Mouse (Mus musculus): ENCODE results near the gene Nit1. TPM values are rescaled to one million over a fixed set of nuclear protein-coding genes. Genes with fewer than 3 reads are reported as not detected.
A peak's percentile ranks its signal among the peaks of the same experiment; 100 is the strongest.

The Nit1 gene
- polyA plus RNA-seq, 1 experiment from 2014 or later: 43.3 TPM

DNA sequence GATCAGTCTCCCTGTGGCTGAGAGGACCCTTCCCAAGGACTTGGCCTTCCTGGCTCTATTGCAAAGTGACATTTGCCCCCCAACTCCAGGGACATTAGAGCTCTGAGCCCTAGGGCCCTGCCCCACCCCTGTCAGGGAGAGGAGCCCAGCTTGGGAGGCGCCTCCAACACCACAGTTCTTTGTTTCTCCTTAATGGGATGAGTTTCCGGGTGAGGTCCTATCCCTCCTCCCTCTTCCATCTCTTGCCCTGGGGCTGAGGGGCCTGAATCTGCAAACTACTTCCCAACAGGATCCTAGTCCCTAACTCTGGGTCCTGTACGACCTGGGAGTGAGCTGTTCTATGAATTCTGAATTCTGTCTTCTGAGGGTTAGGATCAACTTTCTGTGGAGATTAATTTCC lies 27.4 kb upstream of the Nit1 start:
- no peaks in the 10 kb centered on the region for H3K36me3 ChIP-seq
- H3K4me2 ChIP-seq (replicated peaks): peak overlapping the region; percentile 17; the same call in 1 of the 2 replicates
- ATAC-seq: no peak
- H3K27ac ChIP-seq: no peak overlapping the region
- no peak overlapping the region for H3K9ac ChIP-seq
- no peaks in the 10 kb centered on the region for H3K9me3 ChIP-seq
- no peak overlapping the region for H3K4me3 ChIP-seq (replicated peaks)
- no peaks in the 10 kb centered on the region; the same call in 1 of the 2 replicates for H3K27me3 ChIP-seq (replicated peaks)
- H3K4me1 ChIP-seq (replicated peaks): peaks cover 22% of the 10 kb centered on the region
- WGBS: 60% methylated on average over 3 of the region's 3 CpGs

DNA sequence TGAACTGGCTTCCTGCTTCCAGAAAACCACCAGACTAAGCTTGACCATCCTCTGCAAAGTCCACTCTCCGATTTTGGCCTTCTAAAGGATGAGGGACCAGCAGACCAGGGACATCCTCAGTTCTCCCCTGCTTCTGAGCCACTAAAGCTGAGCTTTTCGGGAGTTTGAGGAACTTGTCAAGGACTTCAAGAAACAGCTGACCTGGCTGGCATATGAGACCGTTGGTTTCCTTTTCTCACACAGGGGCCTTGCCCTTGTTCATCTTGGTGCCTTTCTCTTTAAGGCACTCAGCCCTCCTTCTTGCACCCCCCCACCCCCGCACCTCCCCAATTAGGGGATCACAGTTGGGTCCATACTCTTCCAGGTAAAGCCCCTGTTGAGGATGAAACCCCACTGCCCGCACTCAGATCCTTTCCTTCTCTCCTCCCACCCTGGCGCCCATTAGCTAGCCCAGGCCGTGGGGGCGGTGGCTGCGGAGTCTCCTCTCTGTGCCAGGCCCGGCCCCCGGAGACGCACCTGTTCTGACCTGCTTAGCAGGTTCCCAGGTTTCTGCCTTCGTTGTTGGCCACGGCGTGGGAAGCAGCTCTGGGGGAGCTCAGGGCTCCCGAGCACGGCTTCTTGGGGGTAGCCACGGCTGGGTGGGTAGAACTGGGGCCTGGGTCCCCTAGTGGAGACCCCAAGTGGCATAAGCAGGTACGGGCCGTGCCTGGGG lies 24.6 kb upstream of the Nit1 start, which contains the start of gene Nectin4:
Gene Nectin4 (plus strand): TSS at position 255 of the 712 bp plus-strand sequence.
- no peaks in the 10 kb centered on the region for H3K36me3 ChIP-seq
- peak within 1 kb of the TSS; percentile 22 for H3K4me3 ChIP-seq (replicated peaks)
- ATAC-seq: peak; percentile 84
- H3K9me3 ChIP-seq: no peaks in the 10 kb centered on the region
- H3K9ac ChIP-seq: no peak within 1 kb of the TSS; the same call in 1 of the 2 replicates
- H3K27me3 ChIP-seq (replicated peaks): no peaks in the 10 kb centered on the region; the same call in 1 of the 2 replicates
- H3K4me1 ChIP-seq (replicated peaks): 0 out of 2 replicates have a peak, but pooled peaks cover 12% of the 10 kb centered on the region
- peak within 1 kb of the TSS; percentile 52 for H3K4me2 ChIP-seq (replicated peaks)
- 35% methylated on average over 20 of the region's 20 CpGs for WGBS
- H3K27ac ChIP-seq: no peak within 1 kb of the TSS

DNA sequence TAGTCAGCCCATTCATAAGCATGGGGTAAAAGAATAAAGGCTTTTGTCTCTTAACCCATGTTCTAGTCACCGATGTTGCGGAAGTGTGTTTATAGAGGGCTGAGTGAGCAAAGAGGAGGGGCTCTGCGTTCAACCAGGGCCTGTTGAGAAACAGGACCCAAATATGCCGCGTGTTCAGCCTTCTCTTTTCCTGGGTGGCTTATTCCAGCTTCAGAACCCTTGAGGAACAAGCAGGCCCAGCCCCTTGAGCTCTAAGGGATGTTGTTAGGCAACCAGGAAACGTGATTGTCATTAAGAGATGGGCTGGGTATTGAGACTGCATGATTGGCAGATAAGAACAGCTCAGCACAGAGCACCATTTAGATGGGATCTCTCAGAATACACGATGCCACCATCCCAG lies 20.5 kb upstream of the Nit1 start:
- Histone ChIP-seq H3K36me3 (no peaks in the 10 kb centered on the region), H3K27ac (no peak overlapping the region), H3K9ac (no peak overlapping the region), H3K9me3 (no peaks in the 10 kb centered on the region), H3K4me3 (replicated peaks) (no peak overlapping the region), H3K27me3 (replicated peaks) (no peaks in the 10 kb centered on the region; the same call in 1 of the 2 replicates), H3K4me2 (replicated peaks) (no peak overlapping the region), H3K4me1 (replicated peaks) (peaks cover 9% of the 10 kb centered on the region)
- no peak for ATAC-seq
- 58% methylated on average over 7 of the region's 7 CpGs for WGBS

DNA sequence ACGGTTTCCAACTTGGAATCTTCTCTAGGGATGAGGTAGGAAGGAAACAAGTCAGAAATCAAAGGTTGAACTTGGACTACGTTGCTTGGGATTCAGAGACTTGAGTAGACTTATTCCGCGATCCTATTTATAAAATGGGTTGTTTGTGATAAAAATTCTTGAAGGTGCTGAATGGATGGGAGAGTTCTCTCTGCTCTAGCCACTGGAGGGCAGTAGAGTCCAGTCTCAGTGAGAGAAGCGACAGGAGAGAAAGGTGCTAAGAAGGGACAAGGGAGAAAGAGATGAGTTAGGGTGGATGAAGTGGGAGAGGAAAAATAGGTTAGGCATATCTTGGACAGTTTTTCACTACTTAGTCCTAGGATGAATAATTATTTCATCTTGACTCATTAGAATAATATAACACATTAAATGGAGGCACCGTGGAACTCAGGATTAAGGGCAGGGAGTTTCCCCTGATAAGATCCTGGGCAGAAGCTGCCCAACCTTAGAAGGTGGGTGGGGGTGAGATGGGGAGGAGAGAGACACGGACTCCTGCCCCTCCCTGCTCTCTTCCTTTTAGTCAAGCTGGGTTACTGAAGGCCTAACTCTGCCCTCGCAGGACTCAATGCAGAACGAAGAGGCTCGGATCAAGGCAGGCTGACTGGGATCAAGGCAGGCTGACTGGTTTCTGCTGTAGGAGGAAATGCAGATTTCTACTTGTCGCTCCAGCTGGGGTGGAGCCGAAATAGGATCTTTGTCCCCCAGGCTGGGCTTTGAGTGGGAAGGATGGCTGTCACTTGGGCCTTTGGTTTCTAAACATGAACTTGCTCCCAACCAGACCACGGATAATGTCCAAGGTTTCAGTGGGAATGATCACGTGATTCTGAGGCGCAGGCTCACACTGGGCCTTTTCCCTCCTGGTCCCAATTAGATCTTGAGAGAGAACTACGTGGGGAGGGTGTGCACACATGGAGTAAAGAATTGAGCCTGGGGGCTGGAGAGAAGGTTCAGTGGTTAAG lies 16.0 kb upstream of the Nit1 start:
- 28% methylated on average over 16 of the region's 16 CpGs for WGBS
- H3K27ac ChIP-seq: no peak overlapping the region
- peaks cover 12% of the 10 kb centered on the region; the same call in 1 of the 2 replicates for H3K36me3 ChIP-seq
- peak overlapping the region; percentile 48 for H3K9ac ChIP-seq
- peaks cover 8% of the 10 kb centered on the region for H3K4me1 ChIP-seq (replicated peaks)
- H3K4me3 ChIP-seq (replicated peaks): peak overlapping the region; percentile 43
- H3K4me2 ChIP-seq (replicated peaks): peak overlapping the region; percentile 76
- 0 out of 2 replicates have a peak, but pooled peaks cover 3% of the 10 kb centered on the region for H3K9me3 ChIP-seq
- ATAC-seq: peak; percentile 86
- H3K27me3 ChIP-seq (replicated peaks): no peaks in the 10 kb centered on the region

DNA sequence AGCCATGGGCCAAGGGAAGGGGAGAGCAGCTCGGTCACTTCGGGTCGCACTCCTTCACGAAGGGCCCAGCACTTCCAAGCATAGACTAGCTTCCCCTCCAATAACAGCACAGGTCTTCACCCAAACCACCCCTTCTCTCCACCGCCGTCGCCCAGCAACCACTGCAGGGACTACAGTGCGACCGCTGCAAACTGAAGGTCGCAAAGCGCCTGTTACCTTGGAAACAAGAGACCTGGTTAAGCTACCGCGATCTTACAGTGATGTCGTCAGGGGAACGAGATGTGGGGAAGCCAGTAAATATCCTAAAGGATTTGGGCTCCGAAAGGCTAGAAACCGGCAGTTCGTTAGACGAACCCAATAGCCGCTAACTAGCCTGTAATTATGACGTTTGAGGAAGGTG lies 15.2 kb upstream of the Nit1 start, which contains the start of gene Klhdc9:
Gene Klhdc9 (minus strand): TSS at position 143 of the 400 bp plus-strand sequence.
- Histone ChIP-seq H3K27ac (no peak within 1 kb of the TSS), H3K4me2 (replicated peaks) (peak within 1 kb of the TSS; percentile 76), H3K27me3 (replicated peaks) (no peaks in the 10 kb centered on the region), H3K36me3 (peaks cover 14% of the 10 kb centered on the region; the same call in 1 of the 2 replicates), H3K4me1 (replicated peaks) (peaks cover 8% of the 10 kb centered on the region), H3K4me3 (replicated peaks) (peak within 1 kb of the TSS; percentile 43), H3K9me3 (0 out of 2 replicates have a peak, but pooled peaks cover 3% of the 10 kb centered on the region), H3K9ac (peak within 1 kb of the TSS; percentile 48)
- 1% methylated on average over 21 of the region's 21 CpGs for WGBS
- ATAC-seq: peak; percentile 96

DNA sequence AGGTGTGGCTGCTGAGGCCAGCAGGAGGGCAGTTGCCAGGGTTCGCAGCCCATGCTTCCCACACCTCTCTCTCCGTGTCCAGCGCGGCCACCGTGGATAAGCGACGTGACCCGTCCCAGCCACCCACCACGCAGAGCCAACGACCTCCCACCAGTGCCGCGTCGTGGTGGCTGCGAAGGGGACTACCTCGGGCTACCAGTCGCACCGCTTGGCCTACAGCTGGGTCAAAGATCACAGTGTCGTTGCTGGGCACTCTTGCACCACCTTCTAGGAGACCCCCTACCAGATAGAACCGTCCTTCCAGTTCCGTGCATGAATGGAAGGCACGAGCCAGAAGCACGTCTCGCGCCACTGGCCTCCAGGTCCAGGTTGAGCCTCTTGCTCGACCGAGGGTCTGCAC lies 14.8 kb upstream of the Nit1 start:
- H3K4me3 ChIP-seq (replicated peaks): peak overlapping the region; percentile 43
- H3K9ac ChIP-seq: peak overlapping the region; percentile 48
- H3K4me1 ChIP-seq (replicated peaks): peaks cover 8% of the 10 kb centered on the region
- H3K4me2 ChIP-seq (replicated peaks): peak overlapping the region; percentile 76
- peaks cover 14% of the 10 kb centered on the region; the same call in 1 of the 2 replicates for H3K36me3 ChIP-seq
- 0 out of 2 replicates have a peak, but pooled peaks cover 3% of the 10 kb centered on the region for H3K9me3 ChIP-seq
- WGBS: 9% methylated on average over 26 of the region's 26 CpGs
- no peaks in the 10 kb centered on the region for H3K27me3 ChIP-seq (replicated peaks)
- no peak overlapping the region for H3K27ac ChIP-seq
- peak; percentile 56 for ATAC-seq

DNA sequence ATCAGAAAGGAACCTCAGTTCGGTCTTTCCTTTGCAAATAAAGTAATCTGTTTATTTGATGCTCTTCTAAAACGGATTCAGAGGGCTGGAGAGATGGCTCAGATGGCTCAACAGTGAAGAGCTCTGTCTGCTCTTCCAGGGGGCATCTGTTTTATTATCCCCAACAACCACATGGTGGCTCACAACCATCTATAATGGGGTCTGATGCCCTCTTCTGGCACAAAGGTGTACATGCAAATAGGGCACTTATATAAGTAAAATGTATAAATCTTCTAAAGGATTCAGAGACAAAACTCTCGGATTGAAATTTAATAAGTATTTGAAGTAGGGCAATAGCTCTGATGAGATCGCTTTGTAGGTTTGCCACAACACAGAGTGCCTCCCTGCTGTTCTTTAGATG lies 13.0 kb upstream of the Nit1 start:
- 0 out of 2 replicates have a peak, but pooled peaks cover 3% of the 10 kb centered on the region for H3K9me3 ChIP-seq
- peaks cover 14% of the 10 kb centered on the region; the same call in 1 of the 2 replicates for H3K36me3 ChIP-seq
- peaks cover 8% of the 10 kb centered on the region for H3K4me1 ChIP-seq (replicated peaks)
- H3K27me3 ChIP-seq (replicated peaks): no peaks in the 10 kb centered on the region
- H3K9ac ChIP-seq: no peak overlapping the region
- ATAC-seq: no peak
- no peak overlapping the region for H3K4me2 ChIP-seq (replicated peaks)
- no peak overlapping the region for H3K27ac ChIP-seq
- WGBS: 66% methylated on average over 4 of the region's 4 CpGs
- no peak overlapping the region for H3K4me3 ChIP-seq (replicated peaks)

DNA sequence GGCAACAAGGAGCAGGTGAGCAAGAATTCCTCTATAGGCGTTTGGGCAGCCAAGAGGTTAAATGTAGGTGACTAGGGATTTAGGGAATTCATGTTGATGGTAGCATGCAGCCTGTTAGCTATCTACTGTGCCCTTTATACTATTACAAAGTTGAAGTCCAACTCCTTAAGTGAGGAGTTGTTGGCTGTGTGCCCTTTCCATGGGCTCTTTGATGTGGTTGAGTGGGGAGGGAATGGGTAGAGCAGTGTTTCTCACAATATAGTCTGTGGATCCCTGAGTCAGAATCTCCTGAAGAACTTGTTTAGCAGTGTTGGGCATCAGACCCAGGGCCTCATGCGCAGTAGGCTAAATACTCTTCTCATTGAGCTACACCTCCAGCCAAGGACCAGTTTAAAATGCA lies 11.4 kb upstream of the Nit1 start:
- ATAC-seq: no peak
- H3K9ac ChIP-seq: no peak overlapping the region
- 0 out of 2 replicates have a peak, but pooled peaks cover 3% of the 10 kb centered on the region for H3K9me3 ChIP-seq
- no peak overlapping the region for H3K4me3 ChIP-seq (replicated peaks)
- no peak overlapping the region for H3K27ac ChIP-seq
- H3K4me2 ChIP-seq (replicated peaks): no peak overlapping the region
- WGBS: 87% methylated on average over 2 of the region's 2 CpGs
- no peaks in the 10 kb centered on the region for H3K27me3 ChIP-seq (replicated peaks)
- H3K4me1 ChIP-seq (replicated peaks): peaks cover 8% of the 10 kb centered on the region
- peaks cover 14% of the 10 kb centered on the region; the same call in 1 of the 2 replicates for H3K36me3 ChIP-seq

DNA sequence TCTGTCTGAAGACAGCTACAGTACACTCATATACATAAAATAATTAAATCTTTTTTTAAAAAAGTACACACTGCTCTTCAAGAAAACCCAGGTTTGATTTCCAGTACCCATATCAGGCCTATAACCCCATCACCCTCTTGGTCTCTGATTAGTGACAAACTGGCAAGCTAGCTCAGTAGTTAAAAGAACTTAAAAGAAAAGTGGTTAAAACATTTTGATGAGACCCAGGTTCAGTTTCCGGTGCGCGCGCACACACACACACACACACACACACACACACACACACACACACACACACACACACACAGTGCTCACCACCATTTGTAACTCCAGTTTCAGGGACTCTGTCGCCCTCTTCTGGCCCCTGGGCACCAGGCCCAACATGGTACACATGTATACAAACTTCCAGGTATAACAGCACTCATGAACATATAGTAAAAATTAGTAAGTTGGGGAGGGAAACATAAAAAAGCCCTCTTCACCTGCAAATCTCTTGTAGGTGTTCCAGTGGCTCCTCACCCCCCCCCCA lies 10.4 kb upstream of the Nit1 start:
- WGBS: 72% methylated on average over 5 of the region's 5 CpGs
- H3K4me1 ChIP-seq (replicated peaks): peaks cover 5% of the 10 kb centered on the region
- no peak for ATAC-seq
- H3K27ac ChIP-seq: no peak overlapping the region
- no peak overlapping the region for H3K4me3 ChIP-seq (replicated peaks)
- H3K9ac ChIP-seq: no peak overlapping the region
- H3K9me3 ChIP-seq: 0 out of 2 replicates have a peak, but pooled peaks cover 3% of the 10 kb centered on the region
- H3K4me2 ChIP-seq (replicated peaks): no peak overlapping the region
- H3K27me3 ChIP-seq (replicated peaks): no peaks in the 10 kb centered on the region
- peaks cover 14% of the 10 kb centered on the region; the same call in 1 of the 2 replicates for H3K36me3 ChIP-seq

DNA sequence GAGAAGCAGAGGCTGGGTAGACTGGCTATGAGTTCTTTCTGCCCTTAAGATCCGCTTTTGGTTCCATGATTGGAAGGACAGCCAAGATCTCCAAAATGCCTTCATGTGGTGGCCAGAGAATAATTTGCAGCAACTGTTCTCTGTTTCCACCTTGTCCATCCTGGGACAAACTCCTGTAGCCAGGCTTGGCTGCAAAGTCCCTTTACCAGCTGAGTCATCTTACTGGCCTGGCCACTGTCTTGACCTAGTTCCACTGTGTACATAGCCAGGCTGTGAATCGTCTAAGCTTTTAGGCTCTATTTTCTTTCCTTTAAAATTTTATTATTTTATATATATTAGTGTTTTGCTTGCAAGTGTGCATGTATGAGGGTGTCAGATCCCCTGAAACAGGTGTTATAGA lies 3.8 kb upstream of the Nit1 start:
- WGBS: 82% methylated on average over 2 of the region's 2 CpGs
- ATAC-seq: no peak
- no peak overlapping the region for H3K9ac ChIP-seq

DNA sequence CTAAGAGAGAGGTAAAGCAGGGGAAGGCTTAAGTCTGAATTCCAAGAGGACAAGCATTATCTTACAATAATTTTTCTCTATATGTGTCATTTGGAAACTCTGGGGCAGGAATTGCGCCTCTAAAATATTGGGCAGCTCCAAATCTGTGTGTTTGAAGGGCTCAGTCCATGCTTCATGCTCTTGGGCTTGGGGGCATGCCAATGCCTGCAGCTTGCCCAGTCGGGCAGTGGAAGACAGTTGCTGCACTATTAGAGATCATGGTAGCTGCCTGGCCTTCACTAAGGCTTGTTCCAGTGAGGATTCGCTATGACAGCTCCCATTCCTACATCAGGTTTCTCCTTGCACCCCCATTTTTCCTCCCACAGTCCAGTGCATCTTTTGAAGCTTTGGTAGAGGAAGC lies 3.2 kb upstream of the Nit1 start:
- Histone ChIP-seq H3K4me3 (replicated peaks) (no peak overlapping the region), H3K9ac (no peak overlapping the region), H3K4me1 (replicated peaks) (peaks cover 9% of the 10 kb centered on the region; the same call in 1 of the 2 replicates), H3K4me2 (replicated peaks) (no peak overlapping the region), H3K36me3 (no peaks in the 10 kb centered on the region), H3K27ac (no peak overlapping the region), H3K9me3 (no peaks in the 10 kb centered on the region), H3K27me3 (replicated peaks) (no peaks in the 10 kb centered on the region)
- WGBS: 87% methylated on average over 3 of the region's 3 CpGs
- no peak for ATAC-seq

More for the DNA sequence above, 3.8 kb upstream of the Nit1 start:
- no peak overlapping the region for H3K27ac ChIP-seq
- H3K4me2 ChIP-seq (replicated peaks): no peak overlapping the region
- H3K4me3 ChIP-seq (replicated peaks): no peak overlapping the region
- H3K4me1 ChIP-seq (replicated peaks): peaks cover 9% of the 10 kb centered on the region; the same call in 1 of the 2 replicates
- H3K36me3 ChIP-seq: no peaks in the 10 kb centered on the region
- H3K9me3 ChIP-seq: no peaks in the 10 kb centered on the region
- H3K27me3 ChIP-seq (replicated peaks): no peaks in the 10 kb centered on the region

Data from intestine, embryonic 15.5 days (tissue).